Mouse (Mus musculus) hindbrain, embryonic 13.5 days (tissue): ENCODE results near the gene Gstm7. TPM values are rescaled to one million over a fixed set of nuclear protein-coding genes. Genes with fewer than 3 reads are reported as not detected.

Experiments used
- ATAC-seq: fragments of 200-750 bp; cut with Nextera tagmentation; 2 replicates; pipeline ENCODE4 v1.8.0; 2017; ENCODE audit warnings: moderate TSS enrichment; ENCODE audit not compliant: low FRiP score
- H3K27ac ChIP-seq: fragments of 300-500 bp; sonication (generic); 2 replicates; pipeline ENCODE4 v1.5.1; 2015; ENCODE audit warnings: inconsistent platforms, mild to moderate bottlenecking, moderate library complexity
- H3K27me3 ChIP-seq: fragments of 300-500 bp; sonication (generic); 2 replicates; pipeline ENCODE4 v1.6.1; 2015; ENCODE audit warnings: mild to moderate bottlenecking, inconsistent platforms
- H3K36me3 ChIP-seq: fragments of 300-500 bp; sonication (generic); 2 replicates; pipeline ENCODE4 v1.6.1; 2015; ENCODE audit warnings: mild to moderate bottlenecking, inconsistent platforms
- H3K4me1 ChIP-seq: fragments of 300-500 bp; sonication (generic); replicated peaks from 2 replicates; pipeline ENCODE4 v1.6.1; 2015; ENCODE audit warnings: inconsistent platforms
- H3K4me2 ChIP-seq: fragments of 300-500 bp; sonication (generic); 2 replicates; pipeline ENCODE4 v1.6.1; 2015; ENCODE audit warnings: inconsistent platforms, mild to moderate bottlenecking, moderate library complexity
- H3K4me3 ChIP-seq: fragments of 300-500 bp; sonication (generic); 2 replicates; pipeline ENCODE4 v1.5.1; 2015; ENCODE audit warnings: mild to moderate bottlenecking, inconsistent platforms
- H3K9ac ChIP-seq: fragments of 300-500 bp; sonication (generic); 2 replicates; pipeline ENCODE4 v1.6.1; 2015; ENCODE audit warnings: mild to moderate bottlenecking, inconsistent platforms
- H3K9me3 ChIP-seq: fragments of 300-500 bp; sonication (generic); 2 replicates; pipeline ENCODE4 v1.6.1; 2016; ENCODE audit warnings: inconsistent platforms
- WGBS: fragments of 180-500 bp; shearing (Covaris S2); methylation state at CpG from one replicate; pipeline ENCODE4 v1.1.7; 2015; 5-methylcytosine and 5-hydroxymethylcytosine counted together
- polyA plus RNA-seq: library from polyadenylated mRNA; unstranded; fragments of >200 nt; fragmentation: Nextera tagmentation; extraction: Ambion mirVana; gene quantifications from 2 replicates; pipeline ENCODE4 v1.2.1, GENCODE M21; 2015

Gene Gstm7
- polyA plus RNA-seq, 1 experiment from 2014 or later = 85.8 TPM

- Histone ChIP-seq H3K4me2 (peak overlapping the region; percentile 50), H3K27me3 (0 out of 2 replicates have a peak, but pooled peaks cover 4% of the 10 kb centered on the region), H3K36me3 (no peaks in the 10 kb centered on the region), H3K9me3 (no peaks in the 10 kb centered on the region), H3K4me3 (peak overlapping the region; percentile 31), H3K27ac (peak overlapping the region; percentile 88), H3K9ac (peak overlapping the region; percentile 55), H3K4me1 (peaks cover 43% of the 10 kb centered on the region)
- 53% methylated on average over 2 of the region's 2 CpGs for WGBS
- no peak for ATAC-seq
Observed at GRCm38 (mm10) chr3:107931134-107931533, 483 bp downstream of the Gstm7 start.

GRCm38 (mm10) chr3:107929731-107930130 lies 1.9 kb downstream of the Gstm7 start:
- 89% methylated on average over 4 of the region's 4 CpGs for WGBS
- H3K9ac ChIP-seq = no peak overlapping the region
- ATAC-seq = no peak

GRCm38 (mm10) chr3:107929243-107929642 lies 2.4 kb downstream of the Gstm7 start:
- Histone ChIP-seq H3K4me3 (no peak overlapping the region), H3K4me2 (no peak overlapping the region), H3K27me3 (0 out of 2 replicates have a peak, but pooled peaks cover 4% of the 10 kb centered on the region), H3K9me3 (no peaks in the 10 kb centered on the region), H3K9ac (no peak overlapping the region), H3K36me3 (no peaks in the 10 kb centered on the region), H3K27ac (no peak overlapping the region), H3K4me1 (peaks cover 43% of the 10 kb centered on the region)
- no peak for ATAC-seq
- 84% methylated on average over 4 of the region's 4 CpGs for WGBS

More at GRCm38 (mm10) chr3:107929731-107930130, 1.9 kb downstream of the Gstm7 start:
- no peaks in the 10 kb centered on the region for H3K9me3 ChIP-seq
- no peaks in the 10 kb centered on the region for H3K36me3 ChIP-seq
- H3K27me3 ChIP-seq = 0 out of 2 replicates have a peak, but pooled peaks cover 4% of the 10 kb centered on the region
- no peak overlapping the region for H3K27ac ChIP-seq
- H3K4me3 ChIP-seq = no peak overlapping the region
- H3K4me1 ChIP-seq = peaks cover 43% of the 10 kb centered on the region
- H3K4me2 ChIP-seq = no peak overlapping the region

DNA sequence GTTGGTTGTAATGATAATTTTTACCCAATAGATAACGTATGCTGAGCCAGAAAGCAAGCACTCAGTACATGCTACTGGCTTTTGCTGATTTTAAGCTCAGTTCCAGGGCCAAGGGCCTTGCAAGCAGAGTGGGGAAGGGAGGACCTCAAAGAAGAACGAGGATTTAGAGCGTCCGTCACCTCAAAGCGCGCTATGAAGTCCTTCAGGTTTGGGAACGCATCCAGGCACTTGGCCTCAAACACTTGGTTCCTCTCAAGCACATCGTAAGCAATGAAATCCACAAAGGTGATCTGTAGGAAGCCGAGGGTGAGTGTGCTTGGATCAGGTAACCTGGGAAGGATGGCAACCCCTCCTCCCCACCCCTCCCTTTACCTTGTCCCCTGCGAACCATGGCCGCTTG lies 2.9 kb downstream of the Gstm7 start:
- no peak overlapping the region for H3K27ac ChIP-seq
- no peak overlapping the region for H3K9ac ChIP-seq
- ATAC-seq = no peak
- peaks cover 43% of the 10 kb centered on the region for H3K4me1 ChIP-seq
- H3K4me3 ChIP-seq = no peak overlapping the region
- no peaks in the 10 kb centered on the region for H3K27me3 ChIP-seq
- 88% methylated on average over 11 of the region's 11 CpGs for WGBS
- no peaks in the 10 kb centered on the region for H3K36me3 ChIP-seq
- H3K4me2 ChIP-seq = no peak overlapping the region
- no peaks in the 10 kb centered on the region for H3K9me3 ChIP-seq

DNA sequence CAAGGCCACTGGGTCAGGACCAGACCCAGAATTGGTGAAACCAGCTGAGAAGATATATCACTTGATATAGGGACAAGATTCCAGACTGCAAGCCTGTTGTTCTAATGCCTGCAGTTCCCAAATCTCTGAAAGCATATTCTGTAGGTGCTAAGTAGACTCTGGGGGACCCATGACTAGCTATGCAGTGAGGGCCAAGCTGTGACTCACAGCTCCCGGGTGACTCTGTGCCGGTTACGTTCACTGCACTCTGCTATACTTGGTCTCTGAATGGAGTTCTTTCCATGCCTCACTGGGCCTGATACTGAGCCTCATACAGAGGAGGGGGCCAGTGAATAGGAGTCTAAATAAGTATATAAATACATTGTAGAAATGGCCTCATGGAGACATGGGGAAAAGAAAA lies 3.8 kb downstream of the Gstm7 start:
- H3K27ac ChIP-seq = no peak overlapping the region

GRCm38 (mm10) chr3:107925335-107925734 lies 6.3 kb downstream of the Gstm7 start:
- Histone ChIP-seq H3K4me1 (peaks cover 25% of the 10 kb centered on the region), H3K9ac (no peak overlapping the region), H3K27me3 (no peaks in the 10 kb centered on the region), H3K4me2 (no peak overlapping the region), H3K9me3 (no peaks in the 10 kb centered on the region), H3K36me3 (no peaks in the 10 kb centered on the region), H3K4me3 (no peak overlapping the region), H3K27ac (no peak overlapping the region)
- no peak for ATAC-seq
- WGBS = 90% methylated on average over 3 of the region's 3 CpGs

More for the DNA sequence above, 3.8 kb downstream of the Gstm7 start:
- no peak overlapping the region for H3K9ac ChIP-seq
- 63% methylated on average over 3 of the region's 3 CpGs for WGBS
- H3K36me3 ChIP-seq = no peaks in the 10 kb centered on the region
- no peaks in the 10 kb centered on the region for H3K27me3 ChIP-seq
- no peak for ATAC-seq
- H3K9me3 ChIP-seq = no peaks in the 10 kb centered on the region
- H3K4me2 ChIP-seq = no peak overlapping the region
- H3K4me1 ChIP-seq = peaks cover 43% of the 10 kb centered on the region
- no peak overlapping the region for H3K4me3 ChIP-seq

DNA sequence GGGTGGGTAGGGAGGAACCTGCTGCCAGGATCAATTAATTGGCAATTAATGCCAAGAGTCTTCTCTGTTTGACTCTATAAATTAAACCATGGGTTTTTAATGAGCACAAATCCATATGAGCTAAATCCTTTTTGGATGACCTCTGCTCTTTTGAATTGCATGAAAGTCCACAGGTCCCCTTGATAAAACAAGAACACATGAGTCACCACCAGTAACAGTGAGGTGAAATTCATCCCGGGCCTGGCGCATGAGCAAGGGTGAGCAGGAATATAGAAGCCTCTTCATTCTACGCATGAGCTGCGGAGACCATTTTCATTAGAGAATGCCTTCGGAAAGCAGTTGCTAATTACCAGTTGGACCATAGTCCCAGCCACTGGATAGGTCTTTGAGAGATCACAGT lies 11.3 kb downstream of the Gstm7 start:
- no peak overlapping the region for H3K4me2 ChIP-seq
- 95% methylated on average over 5 of the region's 5 CpGs for WGBS
- H3K27me3 ChIP-seq = no peaks in the 10 kb centered on the region
- H3K36me3 ChIP-seq = no peaks in the 10 kb centered on the region
- no peak overlapping the region for H3K27ac ChIP-seq
- H3K9me3 ChIP-seq = no peaks in the 10 kb centered on the region
- no peaks in the 10 kb centered on the region for H3K4me1 ChIP-seq
- ATAC-seq = no peak
- H3K4me3 ChIP-seq = no peak overlapping the region
- H3K9ac ChIP-seq = no peak overlapping the region

GRCm38 (mm10) chr3:107917783-107918408 lies 13.7 kb downstream of the Gstm7 start:
- Histone ChIP-seq H3K4me1 (no peaks in the 10 kb centered on the region), H3K27me3 (no peaks in the 10 kb centered on the region), H3K36me3 (no peaks in the 10 kb centered on the region), H3K4me2 (no peak overlapping the region), H3K27ac (no peak overlapping the region), H3K9ac (no peak overlapping the region), H3K9me3 (no peaks in the 10 kb centered on the region; the same call in 1 of the 2 replicates), H3K4me3 (no peak overlapping the region)
- WGBS = 59% methylated on average over 7 of the region's 7 CpGs
- ATAC-seq = 0 out of 2 replicates have a peak, but pooled peaks have one; percentile 46

- Histone ChIP-seq H3K36me3 (no peaks in the 10 kb centered on the region), H3K4me1 (no peaks in the 10 kb centered on the region), H3K27ac (no peak overlapping the region), H3K27me3 (no peaks in the 10 kb centered on the region), H3K4me2 (no peak overlapping the region), H3K4me3 (no peak overlapping the region), H3K9ac (no peak overlapping the region), H3K9me3 (no peaks in the 10 kb centered on the region; the same call in 1 of the 2 replicates)
- ATAC-seq = no peak
- 77% methylated on average over 3 of the region's 3 CpGs for WGBS
Observed at GRCm38 (mm10) chr3:107917097-107917496, 14.5 kb downstream of the Gstm7 start.

- H3K36me3 ChIP-seq = no peaks in the 10 kb centered on the region
- H3K27ac ChIP-seq = no peak overlapping the region
- no peak overlapping the region for H3K4me2 ChIP-seq
- ATAC-seq = no peak
- no peak overlapping the region for H3K9ac ChIP-seq
- H3K4me1 ChIP-seq = no peaks in the 10 kb centered on the region
- H3K4me3 ChIP-seq = no peak overlapping the region
- H3K9me3 ChIP-seq = no peaks in the 10 kb centered on the region; the same call in 1 of the 2 replicates
- 87% methylated on average over 15 of the region's 15 CpGs for WGBS
- no peaks in the 10 kb centered on the region for H3K27me3 ChIP-seq
Observed at GRCm38 (mm10) chr3:107916674-107917073, 14.9 kb downstream of the Gstm7 start.

- Histone ChIP-seq H3K36me3 (no peaks in the 10 kb centered on the region), H3K27ac (no peak overlapping the region), H3K4me1 (no peaks in the 10 kb centered on the region), H3K9me3 (no peaks in the 10 kb centered on the region), H3K4me3 (no peak overlapping the region), H3K4me2 (no peak overlapping the region), H3K27me3 (no peaks in the 10 kb centered on the region), H3K9ac (no peak overlapping the region)
- WGBS = 68% methylated on average over 6 of the region's 6 CpGs
- no peak for ATAC-seq
Observed at GRCm38 (mm10) chr3:107905942-107906341, 25.7 kb downstream of the Gstm7 start.

- Histone ChIP-seq H3K36me3 (peaks cover 21% of the 10 kb centered on the region), H3K27me3 (no peaks in the 10 kb centered on the region), H3K27ac (no peak overlapping the region), H3K4me1 (peaks cover 5% of the 10 kb centered on the region), H3K4me2 (no peak overlapping the region), H3K9ac (no peak overlapping the region), H3K9me3 (no peaks in the 10 kb centered on the region), H3K4me3 (no peak overlapping the region)
- 70% methylated on average over 11 of the region's 11 CpGs for WGBS
- no peak for ATAC-seq
Observed at GRCm38 (mm10) chr3:107900955-107901673, 30.5 kb downstream of the Gstm7 start.

DNA sequence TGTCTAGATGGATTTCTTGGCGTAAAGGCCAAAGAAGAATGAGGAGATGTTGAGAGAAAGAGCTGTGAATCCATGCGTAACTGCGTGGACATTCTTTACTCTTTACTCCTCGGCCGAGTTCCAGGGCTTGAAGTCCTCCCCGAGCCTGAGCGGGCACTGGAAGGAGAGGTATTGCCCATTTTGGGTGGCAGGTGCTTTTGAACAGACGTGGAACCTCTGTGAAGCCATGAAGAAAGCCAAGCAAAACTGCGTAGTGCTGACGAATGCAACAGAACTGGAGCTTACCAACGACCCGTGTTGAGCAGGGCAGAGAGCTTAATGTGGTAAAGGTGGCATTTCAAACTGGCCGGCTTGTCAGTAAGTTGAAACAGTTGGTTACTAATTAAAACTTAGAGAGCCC lies 32.9 kb downstream of the Gstm7 start:
- H3K9me3 ChIP-seq = no peaks in the 10 kb centered on the region
- no peak overlapping the region for H3K27ac ChIP-seq
- no peak overlapping the region for H3K4me3 ChIP-seq
- no peak for ATAC-seq
- H3K9ac ChIP-seq = no peak overlapping the region
- no peak overlapping the region for H3K4me2 ChIP-seq
- 92% methylated on average over 13 of the region's 13 CpGs for WGBS
- no peaks in the 10 kb centered on the region for H3K27me3 ChIP-seq
- H3K36me3 ChIP-seq = peaks cover 21% of the 10 kb centered on the region
- peaks cover 11% of the 10 kb centered on the region for H3K4me1 ChIP-seq
